In the genomic region with DNA sequence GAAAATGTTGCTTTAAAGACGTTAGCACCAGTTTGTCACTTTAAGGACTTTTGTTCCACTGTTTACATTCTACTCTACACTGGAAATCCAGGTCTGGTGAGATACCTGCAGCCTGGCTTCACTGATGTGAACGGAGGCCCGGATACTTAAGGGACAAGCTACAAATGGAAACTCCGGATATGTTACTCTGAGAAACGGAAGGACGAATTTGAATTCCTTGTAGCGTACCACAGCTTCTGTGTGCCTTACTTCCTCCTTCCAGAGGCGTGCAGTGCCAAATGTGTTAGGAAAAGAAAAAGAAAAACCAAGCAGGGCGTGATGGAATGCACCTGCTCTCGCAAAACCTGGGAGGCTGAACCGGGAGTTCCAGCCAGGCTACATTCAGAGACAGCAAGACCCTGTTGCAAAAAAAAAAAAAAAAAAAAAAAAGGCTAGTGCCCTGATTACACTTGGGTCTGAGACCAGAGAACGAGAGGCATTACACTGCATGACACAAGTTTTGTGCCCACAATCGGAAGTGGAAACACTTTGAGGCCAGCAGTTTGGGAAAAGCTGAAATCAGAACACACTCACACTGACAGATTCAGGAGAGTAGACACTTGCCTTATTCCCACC, we compare ENCODE assay signal across 8 mouse cellular contexts. TPM values are rescaled to one million over a fixed set of nuclear protein-coding genes. Genes with fewer than 3 reads are reported as not detected.
DNase-seq lines count a peak whose midpoint lies in the region; ATAC-seq and TF ChIP-seq lines count a peak whose summit lies in the region.

No protein-coding gene starts in this region.

- peak overlapping the region; percentile 85 for H3K4me2 ChIP-seq in heart, embryonic 16.5 days (ENCODE audit: low read depth, low read length)
- peak overlapping the region; percentile 78 for H3K4me2 ChIP-seq in midbrain, embryonic 11.5 days

- peak; percentile 42 for ATAC-seq in heart, embryonic 16.5 days (replicated peaks; ENCODE audit: extremely low read depth, insufficient read depth, low FRiP score)
- ATAC-seq in midbrain, embryonic 11.5 days (ENCODE audit: low FRiP score), result peak; percentile 10; the same call in 1 of the 2 replicates

- H3K36me3 ChIP-seq in thymus, adult 2 months (ENCODE audit: control insufficient read depth, insufficient read depth, low read length), result no peaks in the 10 kb centered on the region
- no peaks in the 10 kb centered on the region for H3K36me3 ChIP-seq in heart, embryonic 16.5 days (ENCODE audit: control insufficient read depth, insufficient read depth)
- no peaks in the 10 kb centered on the region for H3K36me3 ChIP-seq in limb, embryonic 10.5 days
- H3K36me3 ChIP-seq in midbrain, embryonic 11.5 days (ENCODE audit: control insufficient read depth, insufficient read depth, low read length), result no peaks in the 10 kb centered on the region

- peak overlapping the region; percentile 36 for H3K4me3 ChIP-seq in thymus, adult 2 months (ENCODE audit: control insufficient read depth, insufficient read depth, low read length)
- peak overlapping the region; percentile 72 for H3K4me3 ChIP-seq in cortical plate, adult 2 months (ENCODE audit: insufficient read depth, low read length)
- peak overlapping the region; percentile 69 for H3K4me3 ChIP-seq in heart, embryonic 16.5 days (ENCODE audit: low read length)
- H3K4me3 ChIP-seq in limb, embryonic 10.5 days, result peak overlapping the region; percentile 69
- H3K4me3 ChIP-seq in midbrain, embryonic 11.5 days (ENCODE audit: low read depth, low read length), result peak overlapping the region; percentile 56

- no peaks in the 10 kb centered on the region for H3K27me3 ChIP-seq in thymus, adult 2 months (ENCODE audit: control insufficient read depth, insufficient read depth, low read length)
- H3K27me3 ChIP-seq in heart, embryonic 16.5 days (ENCODE audit: control insufficient read depth, insufficient read depth, low read length), result no peaks in the 10 kb centered on the region
- peaks cover 14% of the 10 kb centered on the region for H3K27me3 ChIP-seq in limb, embryonic 10.5 days (ENCODE audit: low read depth, poor library complexity, severe bottlenecking)
- peaks cover 3% of the 10 kb centered on the region; the same call in 1 of the 2 replicates for H3K27me3 ChIP-seq in midbrain, embryonic 11.5 days (ENCODE audit: control insufficient read depth, insufficient read depth, low read length)

- H3K27ac ChIP-seq in thymus, adult 2 months (ENCODE audit: control insufficient read depth, insufficient read depth, low read length), result no peak overlapping the region; the same call in 1 of the 2 replicates
- no peak overlapping the region for H3K27ac ChIP-seq in cortical plate, adult 2 months (ENCODE audit: insufficient read depth, low read length)
- H3K27ac ChIP-seq in heart, embryonic 16.5 days (ENCODE audit: low read length), result peak overlapping the region; percentile 73
- H3K27ac ChIP-seq in limb, embryonic 10.5 days, result no peak overlapping the region; the same call in 1 of the 2 replicates
- no peak overlapping the region for H3K27ac ChIP-seq in midbrain, embryonic 11.5 days (ENCODE audit: low read depth, low read length)

- DNase-seq in thymus, adult 2 months, result peak; percentile 27
- DNase-seq in thymus, postnatal 25 days, result no peak
- no peak for DNase-seq in limb, embryonic 10.5 days (ENCODE audit: low spot score)
- peak; percentile 83 for DNase-seq in midbrain, embryonic 11.5 days (ENCODE audit: low spot score, missing footprints)
- no peak for DNase-seq in left cerebral cortex, adult 9 months (ENCODE audit: low spot score in 2 of 2)
- no peak for DNase-seq in adrenal gland, postnatal 25 days

- H3K9ac ChIP-seq in heart, embryonic 16.5 days (ENCODE audit: low read length), result peak overlapping the region; percentile 81
- H3K9ac ChIP-seq in midbrain, embryonic 11.5 days (ENCODE audit: low read length), result peak overlapping the region; percentile 45

- no peaks in the 10 kb centered on the region for H3K9me3 ChIP-seq in heart, embryonic 16.5 days (replicated peaks; ENCODE audit: control insufficient read depth, low read length)
- no peaks in the 10 kb centered on the region for H3K9me3 ChIP-seq in limb, embryonic 10.5 days (replicated peaks)
- no peaks in the 10 kb centered on the region for H3K9me3 ChIP-seq in midbrain, embryonic 11.5 days (ENCODE audit: control insufficient read depth, low read length)

- TF ChIP-seq CTCF in thymus, adult 2 months (IDR thresholded peaks at IDR 0.05; ENCODE audit: borderline replicate concordance, control insufficient read depth, extremely low read depth, insufficient read depth, low read length, poor library complexity), result no peak
- no peak for TF ChIP-seq CTCF in cortical plate, adult 2 months (IDR thresholded peaks at IDR 0.05; ENCODE audit: extremely low read depth, insufficient read depth, low read length)

- no peak for TF ChIP-seq POLR2A in thymus, adult 2 months (IDR thresholded peaks at IDR 0.05; ENCODE audit: control insufficient read depth, extremely low read depth, insufficient read depth, low read length, poor library complexity)
- no peak for TF ChIP-seq POLR2A in cortical plate, adult 2 months (IDR thresholded peaks at IDR 0.05; ENCODE audit: extremely low read depth, insufficient read depth, low read length)

- WGBS in thymus, adult 2 months, result 2% methylated on average over 13 of the region's 13 CpGs
- 12% methylated on average over 13 of the region's 13 CpGs for WGBS in heart, embryonic 16.5 days
- 26% methylated on average over 13 of the region's 13 CpGs for WGBS in limb, embryonic 10.5 days
- WGBS in midbrain, embryonic 11.5 days, result 28% methylated on average over 13 of the region's 13 CpGs

- 0 out of 2 replicates have a peak, but pooled peaks cover 6% of the 10 kb centered on the region for H3K4me1 ChIP-seq in thymus, adult 2 months (replicated peaks; ENCODE audit: control insufficient read depth, insufficient read depth, low read length)
- H3K4me1 ChIP-seq in cortical plate, adult 2 months (ENCODE audit: control insufficient read depth, insufficient read depth, low read length), result no peaks in the 10 kb centered on the region
- peaks cover 6% of the 10 kb centered on the region; the same call in 1 of the 2 replicates for H3K4me1 ChIP-seq in heart, embryonic 16.5 days (ENCODE audit: control insufficient read depth, insufficient read depth, low read length)
- H3K4me1 ChIP-seq in limb, embryonic 10.5 days, result peaks cover 10% of the 10 kb centered on the region
- H3K4me1 ChIP-seq in midbrain, embryonic 11.5 days (ENCODE audit: control insufficient read depth, insufficient read depth, low read length), result no peaks in the 10 kb centered on the region

RNA-seq across cellular contexts. Expression of a gene that starts 0.6 kb away (rescaled TPM):
- polyA plus RNA-seq in thymus, adult 2 months (2012; rRNA removed), result 33.3 and 40.1 TPM in 2 replicates
- 34.1 and 39.7 TPM in 2 replicates for polyA plus RNA-seq in cortical plate, adult 2 months (2012; rRNA removed)
- polyA plus RNA-seq in heart, embryonic 16.5 days (2015; fragmentation: Nextera tagmentation; extraction: Ambion mirVana), result 13.9 and 16.6 TPM in 2 replicates
- polyA plus RNA-seq in limb, embryonic 10.5 days (2016; fragmentation: Nextera tagmentation; extraction: Ambion mirVana), result 9.3 and 12.7 TPM in 2 replicates
- 8.2 and 9.2 TPM in 2 replicates for polyA plus RNA-seq in midbrain, embryonic 11.5 days (2014; fragmentation: Nextera tagmentation; extraction: Ambion mirVana)
- total RNA-seq in adrenal gland, postnatal 25 days (2021), result 12.0 and 19.8 TPM in 2 replicates

RNA-seq across cellular contexts. Expression of a gene that starts 24.9 kb away (rescaled TPM):
- polyA plus RNA-seq in thymus, adult 2 months (2012; rRNA removed), result 4.1 and 4.3 TPM in 2 replicates
- polyA plus RNA-seq in cortical plate, adult 2 months (2012; rRNA removed), result 17.2 and 18.5 TPM in 2 replicates
- 5.7 and 6.1 TPM in 2 replicates for polyA plus RNA-seq in heart, embryonic 16.5 days (2015; fragmentation: Nextera tagmentation; extraction: Ambion mirVana)
- polyA plus RNA-seq in limb, embryonic 10.5 days (2016; fragmentation: Nextera tagmentation; extraction: Ambion mirVana), result 8.3 and 11.4 TPM in 2 replicates
- 17.2 and 18.1 TPM in 2 replicates for polyA plus RNA-seq in midbrain, embryonic 11.5 days (2014; fragmentation: Nextera tagmentation; extraction: Ambion mirVana)
- 8.3 and 11.2 TPM in 2 replicates for total RNA-seq in adrenal gland, postnatal 25 days (2021)

Comparison
In these comparisons a context has a peak if more than half of its experiments do, and no peak if none do; other contexts are left out.
1. DNase-seq: peak in thymus, adult 2 months (single experiment) and midbrain, embryonic 11.5 days (single experiment); none in thymus, postnatal 25 days (single experiment), limb, embryonic 10.5 days (single experiment), left cerebral cortex, adult 9 months (0 of 2) and adrenal gland, postnatal 25 days (single experiment).
2. Peak in every context shown above with its lines, with median percentiles within 50 percentile points of each other: H3K4me3 ChIP-seq.